Comparison of ENCODE assay signal across 18 mouse cellular contexts in genomic region chr2:161806287-161807007, GRCm38 (mm10).
A peak's percentile ranks its signal among the peaks of the same experiment; 100 is the strongest.
DNase-seq lines count a peak whose midpoint lies in the region; ATAC-seq lines count a peak whose summit lies in the region.
"Had no signal": no experiment of that assay in that cellular context is flagged by ENCODE, and none has a peak within 500 bp of the region (broad histone marks: within the 10 kb centered on the region; RNA-seq: fewer than 3 reads in every experiment).

No protein-coding gene starts in this region.

- no peak overlapping the region for H3K4me2 ChIP-seq in forebrain, embryonic 11.5 days (ENCODE audit: low read depth, low read length, severe bottlenecking)
- H3K4me2 ChIP-seq in forebrain, embryonic 12.5 days: no peak overlapping the region
- H3K4me2 ChIP-seq in hindbrain, embryonic 11.5 days (replicated peaks; ENCODE audit: low read depth, low read length): no peak overlapping the region
- H3K4me2 ChIP-seq: embryonic facial prominence, embryonic 13.5 days; heart, embryonic 11.5 days; hindbrain, embryonic 15.5 days; limb, embryonic 12.5 days; lung, embryonic 15.5 days had no signal

- no peaks in the 10 kb centered on the region for H3K4me1 ChIP-seq in forebrain, embryonic 11.5 days (replicated peaks; ENCODE audit: control insufficient read depth, insufficient read depth, low read length)
- H3K4me1 ChIP-seq in forebrain, embryonic 12.5 days: peaks cover 8% of the 10 kb centered on the region
- no peaks in the 10 kb centered on the region for H3K4me1 ChIP-seq in hindbrain, embryonic 11.5 days (replicated peaks; ENCODE audit: control insufficient read depth, insufficient read depth, low read length)
- H3K4me1 ChIP-seq: limb, embryonic 12.5 days; lung, embryonic 15.5 days; megakaryocyte, embryonic 14.5 days had no signal

- no peaks in the 10 kb centered on the region for H3K36me3 ChIP-seq in forebrain, embryonic 11.5 days (ENCODE audit: control insufficient read depth, insufficient read depth, low read length)
- H3K36me3 ChIP-seq in forebrain, embryonic 12.5 days (replicated peaks): no peaks in the 10 kb centered on the region
- no peaks in the 10 kb centered on the region for H3K36me3 ChIP-seq in hindbrain, embryonic 11.5 days (ENCODE audit: control insufficient read depth, insufficient read depth, low read length)
- H3K36me3 ChIP-seq: embryonic facial prominence, embryonic 13.5 days; hindbrain, embryonic 15.5 days; limb, embryonic 12.5 days; lung, embryonic 15.5 days had no signal

- H3K27me3 ChIP-seq in forebrain, embryonic 11.5 days (ENCODE audit: control insufficient read depth, insufficient read depth, low read length): no peaks in the 10 kb centered on the region
- no peaks in the 10 kb centered on the region for H3K27me3 ChIP-seq in forebrain, embryonic 12.5 days
- H3K27me3 ChIP-seq in hindbrain, embryonic 11.5 days (ENCODE audit: control insufficient read depth, insufficient read depth, low read length): no peaks in the 10 kb centered on the region
- H3K27me3 ChIP-seq: embryonic facial prominence, embryonic 13.5 days; hindbrain, embryonic 15.5 days; limb, embryonic 12.5 days; lung, embryonic 15.5 days; megakaryocyte, embryonic 14.5 days had no signal

- H3K9ac ChIP-seq in forebrain, embryonic 11.5 days (ENCODE audit: low read length): no peak overlapping the region
- no peak overlapping the region for H3K9ac ChIP-seq in forebrain, embryonic 12.5 days
- H3K9ac ChIP-seq in hindbrain, embryonic 11.5 days (ENCODE audit: low read depth, low read length): no peak overlapping the region
- H3K9ac ChIP-seq: embryonic facial prominence, embryonic 13.5 days; hindbrain, embryonic 15.5 days; limb, embryonic 12.5 days; lung, embryonic 15.5 days had no signal

- no peak overlapping the region for H3K4me3 ChIP-seq in forebrain, embryonic 11.5 days (ENCODE audit: low read depth, low read length)
- no peak overlapping the region for H3K4me3 ChIP-seq in forebrain, embryonic 12.5 days (replicated peaks)
- no peak overlapping the region for H3K4me3 ChIP-seq in hindbrain, embryonic 11.5 days (ENCODE audit: low read depth, low read length)
- H3K4me3 ChIP-seq: embryonic facial prominence, embryonic 13.5 days; hindbrain, embryonic 15.5 days; limb, embryonic 12.5 days; lung, embryonic 15.5 days; megakaryocyte, embryonic 14.5 days had no signal

- H3K27ac ChIP-seq in forebrain, embryonic 11.5 days (ENCODE audit: low read depth, low read length): no peak overlapping the region
- H3K27ac ChIP-seq in forebrain, embryonic 12.5 days: no peak overlapping the region
- H3K27ac ChIP-seq in hindbrain, embryonic 11.5 days (ENCODE audit: low read depth, low read length): no peak overlapping the region
- H3K27ac ChIP-seq: embryonic facial prominence, embryonic 13.5 days; hindbrain, embryonic 15.5 days; limb, embryonic 12.5 days; lung, embryonic 15.5 days had no signal

- no peaks in the 10 kb centered on the region for H3K9me3 ChIP-seq in forebrain, embryonic 11.5 days (ENCODE audit: control insufficient read depth, low read length)
- H3K9me3 ChIP-seq in forebrain, embryonic 12.5 days: no peaks in the 10 kb centered on the region
- H3K9me3 ChIP-seq in hindbrain, embryonic 11.5 days (ENCODE audit: control insufficient read depth, low read length): no peaks in the 10 kb centered on the region
- H3K9me3 ChIP-seq: embryonic facial prominence, embryonic 13.5 days; hindbrain, embryonic 15.5 days; limb, embryonic 12.5 days; lung, embryonic 15.5 days had no signal

- 0 out of 2 replicates have a peak, but pooled peaks have one; percentile 21 for ATAC-seq in forebrain, embryonic 11.5 days (replicated peaks; ENCODE audit: low FRiP score)
- ATAC-seq in forebrain, embryonic 12.5 days (ENCODE audit: low FRiP score): no peak
- peak; percentile 63 for ATAC-seq in hindbrain, embryonic 11.5 days (ENCODE audit: low FRiP score)
- ATAC-seq: forebrain, embryonic 14.5 days had no signal

- 67% methylated on average over 8 of the region's 8 CpGs for WGBS in forebrain, embryonic 11.5 days
- WGBS in forebrain, embryonic 12.5 days: 65% methylated on average over 8 of the region's 8 CpGs
- WGBS in hindbrain, embryonic 11.5 days: 44% methylated on average over 8 of the region's 8 CpGs

- DNase-seq in forebrain, embryonic 11.5 days (ENCODE audit: low spot score): no peak
- peak; percentile 25 for DNase-seq in left cerebral cortex, adult 11 months (ENCODE audit: low spot score)
- no peak for DNase-seq in left cerebral cortex, adult 8-10 months (ENCODE audit: low spot score in 2 of 2)
- DNase-seq in Muller cell, postnatal 12 days (ENCODE audit: inconsistent ontology term): peak; percentile 49
- DNase-seq in hindbrain, embryonic 11.5 days (ENCODE audit: low spot score): peak; percentile 10
- no peak for DNase-seq in adrenal gland, postnatal 25 days
- no peak for DNase-seq in cerebellum, adult 8-10 months
- DNase-seq: adrenal gland, postnatal 36 days; gastrocnemius, postnatal 10 days; thymus, postnatal 14 days had no signal

Comparison
In these comparisons a context has a peak if more than half of its experiments do, and no peak if none do; other contexts are left out.
1. DNase-seq: peak in left cerebral cortex, adult 11 months (single experiment), Muller cell, postnatal 12 days (single experiment) and hindbrain, embryonic 11.5 days (single experiment); none in forebrain, embryonic 11.5 days (single experiment), left cerebral cortex, adult 8-10 months (0 of 2), adrenal gland, postnatal 25 days (single experiment) and cerebellum, adult 8-10 months (single experiment).